Mouse (Mus musculus): ENCODE measurements around the gene Grip1. TPM values are rescaled to one million over a fixed set of nuclear protein-coding genes. Genes with fewer than 3 reads are reported as not detected.
A peak's percentile ranks its signal among the peaks of the same experiment; 100 is the strongest.

Gene Grip1
- total RNA-seq, 1 experiment from 2014 or later, result not detected

DNA sequence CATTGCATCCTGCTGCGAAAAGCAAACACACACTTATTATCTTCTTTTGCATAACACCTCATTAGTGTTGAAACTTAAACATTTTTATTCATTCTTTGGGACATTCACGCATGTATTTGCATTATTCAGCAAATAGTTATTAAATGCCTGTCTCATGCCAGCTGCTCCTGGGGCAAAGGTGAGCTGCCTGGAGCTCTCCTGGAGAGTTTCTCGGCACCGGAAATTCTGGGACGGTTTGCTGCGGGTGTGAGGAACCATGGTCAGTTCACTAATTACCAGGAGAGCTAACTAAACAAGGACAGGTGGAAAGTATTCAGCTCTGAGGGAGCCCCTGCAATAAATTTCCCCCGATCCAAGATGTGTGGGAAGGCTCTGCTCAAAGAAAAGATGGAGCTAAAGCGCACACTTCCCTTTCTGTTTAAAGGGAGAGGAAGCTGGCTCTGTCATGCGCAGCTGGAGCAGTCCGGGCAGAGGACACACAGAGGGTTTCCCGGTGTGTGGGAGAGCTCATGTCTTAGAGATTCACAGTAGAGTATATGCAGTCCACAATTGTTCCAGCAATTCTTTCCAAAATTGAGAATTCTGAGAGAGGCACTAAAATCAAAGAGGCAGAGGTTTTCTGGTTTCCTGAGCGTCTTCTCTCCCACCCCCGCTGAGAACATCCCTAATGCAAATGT, 675.1 kb downstream of the Grip1 start:
- no peak for ATAC-seq (ENCODE audit: extremely low read depth, insufficient number of reproducible peaks, low FRiP score, poor library complexity, severe bottlenecking)

DNA sequence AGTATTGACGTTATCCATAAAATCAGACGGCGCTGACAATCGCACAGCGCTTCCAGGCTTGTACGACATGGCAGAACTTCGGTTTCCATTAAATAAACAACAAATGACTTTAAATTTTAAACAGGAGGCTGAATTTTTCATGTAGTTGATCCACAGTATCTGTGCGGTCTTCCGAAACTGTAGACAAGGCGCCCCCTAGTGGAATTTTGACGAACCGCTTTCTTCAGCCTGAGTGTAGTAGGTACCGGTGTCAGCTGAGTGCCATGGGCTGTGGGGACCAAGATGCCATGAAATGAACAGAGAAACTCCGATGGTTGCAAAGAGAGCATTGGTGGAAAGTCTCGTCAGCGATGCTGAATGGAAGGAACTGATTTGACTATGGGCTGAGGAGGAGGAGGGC, 677.0 kb downstream of the Grip1 start:
- 0 out of 2 replicates have a peak, but pooled peaks have one; percentile 46 for ATAC-seq (ENCODE audit: extremely low read depth, insufficient number of reproducible peaks, low FRiP score, poor library complexity, severe bottlenecking)

DNA sequence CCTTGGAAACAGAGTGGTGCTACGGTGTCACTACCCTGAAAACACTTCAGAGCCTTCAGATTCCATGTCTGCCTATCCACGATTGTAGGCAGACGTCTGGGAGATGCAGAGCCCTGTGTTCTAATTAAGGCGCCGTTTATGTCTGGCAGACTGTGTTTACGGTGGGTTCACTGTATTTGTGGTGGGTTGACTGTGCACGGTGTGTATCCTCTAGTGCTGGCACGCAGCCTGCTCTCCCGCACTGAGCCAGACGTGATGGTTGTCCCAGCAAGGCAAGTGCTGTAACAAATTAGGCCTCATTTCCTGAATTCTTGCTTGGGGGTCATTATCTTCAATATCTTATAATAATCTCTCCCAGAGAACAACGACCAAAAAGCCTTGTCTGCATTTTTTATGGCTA, 680.1 kb downstream of the Grip1 start:
- no peak for ATAC-seq (ENCODE audit: extremely low read depth, insufficient number of reproducible peaks, low FRiP score, poor library complexity, severe bottlenecking)

DNA sequence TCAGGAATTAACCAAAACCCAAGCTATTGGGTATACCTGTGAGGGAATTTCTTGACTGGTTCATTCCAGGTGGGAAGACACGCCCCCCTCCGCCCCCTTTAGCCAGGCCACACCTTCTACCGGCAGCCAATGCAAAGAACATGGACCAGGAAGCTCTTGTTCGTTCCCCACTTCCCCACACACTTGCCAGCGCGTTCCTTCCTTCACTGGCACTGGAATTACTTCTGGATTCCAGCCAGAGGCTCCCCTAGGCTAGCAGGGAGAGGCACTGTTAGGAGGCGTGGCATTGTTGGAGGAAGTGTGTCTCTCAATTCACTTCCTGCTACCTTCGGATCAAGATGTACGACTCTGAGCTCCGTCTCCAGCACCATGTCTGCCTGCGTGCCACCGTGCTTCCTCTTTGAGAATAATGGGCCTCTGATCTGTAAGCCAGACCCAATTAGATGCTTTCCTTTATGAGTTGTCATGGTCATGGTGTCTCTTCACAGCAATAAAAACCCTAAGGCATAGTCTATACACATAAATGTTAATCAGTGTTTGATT, 682.5 kb downstream of the Grip1 start:
- peak; percentile 59 for ATAC-seq (ENCODE audit: extremely low read depth, insufficient number of reproducible peaks, low FRiP score, poor library complexity, severe bottlenecking)

Other genes with a start within 250 kb of the Grip1 start
- 26.8 and 28.5 TPM in 2 replicates for gene Cand1, start 213.8 kb upstream of the Grip1 start, total RNA-seq (2017)